Mouse (Mus musculus): ENCODE data around the gene Minpp1. TPM values are rescaled to one million over a fixed set of nuclear protein-coding genes. Genes with fewer than 3 reads are reported as not detected.

The Minpp1 gene
- polyA plus RNA-seq, 1 experiment, result 10.7 TPM

GRCm38 (mm10) chr19:32506081-32506480 lies 20.5 kb downstream of the Minpp1 start:
- Histone ChIP-seq H3K27ac (replicated peaks; ENCODE audit: low read depth, low read length) (no peak overlapping the region), H3K4me1 (ENCODE audit: control insufficient read depth, insufficient read depth, insufficient read length, low read length) (no peaks in the 10 kb centered on the region)

GRCm38 (mm10) chr19:32506514-32506913 lies 20.9 kb downstream of the Minpp1 start:
- Histone ChIP-seq H3K27ac (replicated peaks; ENCODE audit: low read depth, low read length) (no peak overlapping the region), H3K4me3 (ENCODE audit: insufficient read depth, low read depth, low read length) (no peak overlapping the region), H3K4me1 (ENCODE audit: control insufficient read depth, insufficient read depth, insufficient read length, low read length) (no peaks in the 10 kb centered on the region)

More at GRCm38 (mm10) chr19:32506081-32506480, 20.5 kb downstream of the Minpp1 start:
- no peak overlapping the region for H3K4me3 ChIP-seq (ENCODE audit: insufficient read depth, low read depth, low read length)

GRCm38 (mm10) chr19:32507100-32507499 lies 21.5 kb downstream of the Minpp1 start:
- Histone ChIP-seq H3K27ac (replicated peaks; ENCODE audit: low read depth, low read length) (no peak overlapping the region), H3K4me3 (ENCODE audit: insufficient read depth, low read depth, low read length) (no peak overlapping the region), H3K4me1 (ENCODE audit: control insufficient read depth, insufficient read depth, insufficient read length, low read length) (no peaks in the 10 kb centered on the region)

GRCm38 (mm10) chr19:32507526-32507925 lies 22.0 kb downstream of the Minpp1 start:
- H3K4me1 ChIP-seq (ENCODE audit: control insufficient read depth, insufficient read depth, insufficient read length, low read length), result no peaks in the 10 kb centered on the region
- H3K4me3 ChIP-seq (ENCODE audit: insufficient read depth, low read depth, low read length), result no peak overlapping the region
- H3K27ac ChIP-seq (replicated peaks; ENCODE audit: low read depth, low read length), result no peak overlapping the region

- Histone ChIP-seq H3K4me1 (ENCODE audit: control insufficient read depth, insufficient read depth, insufficient read length, low read length) (no peaks in the 10 kb centered on the region), H3K4me3 (ENCODE audit: insufficient read depth, low read depth, low read length) (no peak overlapping the region), H3K27ac (replicated peaks; ENCODE audit: low read depth, low read length) (no peak overlapping the region)
These were observed 24.7 kb downstream of the Minpp1 start for GRCm38 (mm10) chr19:32510267-32510666.

GRCm38 (mm10) chr19:32510962-32511361 lies 25.4 kb downstream of the Minpp1 start:
- H3K4me1 ChIP-seq (ENCODE audit: control insufficient read depth, insufficient read depth, insufficient read length, low read length), result no peaks in the 10 kb centered on the region
- no peak overlapping the region for H3K4me3 ChIP-seq (ENCODE audit: insufficient read depth, low read depth, low read length)
- no peak overlapping the region for H3K27ac ChIP-seq (replicated peaks; ENCODE audit: low read depth, low read length)

GRCm38 (mm10) chr19:32512518-32512917 lies 26.9 kb downstream of the Minpp1 start:
- H3K4me3 ChIP-seq (ENCODE audit: insufficient read depth, low read depth, low read length), result no peak overlapping the region
- no peak overlapping the region for H3K27ac ChIP-seq (replicated peaks; ENCODE audit: low read depth, low read length)
- no peaks in the 10 kb centered on the region for H3K4me1 ChIP-seq (ENCODE audit: control insufficient read depth, insufficient read depth, insufficient read length, low read length)

- no peak overlapping the region for H3K4me3 ChIP-seq (ENCODE audit: insufficient read depth, low read depth, low read length)
- H3K27ac ChIP-seq (replicated peaks; ENCODE audit: low read depth, low read length), result no peak overlapping the region
- no peaks in the 10 kb centered on the region for H3K4me1 ChIP-seq (ENCODE audit: control insufficient read depth, insufficient read depth, insufficient read length, low read length)
These were observed 31.0 kb downstream of the Minpp1 start for GRCm38 (mm10) chr19:32516575-32516974.

GRCm38 (mm10) chr19:32521446-32521845 lies 35.9 kb downstream of the Minpp1 start:
- Histone ChIP-seq H3K27ac (replicated peaks; ENCODE audit: low read depth, low read length) (no peak overlapping the region), H3K4me3 (ENCODE audit: insufficient read depth, low read depth, low read length) (no peak overlapping the region), H3K4me1 (ENCODE audit: control insufficient read depth, insufficient read depth, insufficient read length, low read length) (no peaks in the 10 kb centered on the region)

- no peak overlapping the region for H3K27ac ChIP-seq (replicated peaks; ENCODE audit: low read depth, low read length)
- no peaks in the 10 kb centered on the region for H3K4me1 ChIP-seq (ENCODE audit: control insufficient read depth, insufficient read depth, insufficient read length, low read length)
- no peak overlapping the region for H3K4me3 ChIP-seq (ENCODE audit: insufficient read depth, low read depth, low read length)
These were observed 36.7 kb downstream of the Minpp1 start for GRCm38 (mm10) chr19:32522247-32522646.

GRCm38 (mm10) chr19:32522753-32523307 lies 37.3 kb downstream of the Minpp1 start:
- no peak overlapping the region for H3K27ac ChIP-seq (replicated peaks; ENCODE audit: low read depth, low read length)
- no peak overlapping the region for H3K4me3 ChIP-seq (ENCODE audit: insufficient read depth, low read depth, low read length)
- no peaks in the 10 kb centered on the region for H3K4me1 ChIP-seq (ENCODE audit: control insufficient read depth, insufficient read depth, insufficient read length, low read length)

- no peak overlapping the region for H3K27ac ChIP-seq (replicated peaks; ENCODE audit: low read depth, low read length)
- no peak overlapping the region for H3K4me3 ChIP-seq (ENCODE audit: insufficient read depth, low read depth, low read length)
These were observed 38.4 kb downstream of the Minpp1 start for GRCm38 (mm10) chr19:32523769-32524515.

GRCm38 (mm10) chr19:32524516-32524860 lies 38.9 kb downstream of the Minpp1 start:
- no peaks in the 10 kb centered on the region for H3K4me1 ChIP-seq (ENCODE audit: control insufficient read depth, insufficient read depth, insufficient read length, low read length)
- no peak overlapping the region for H3K4me3 ChIP-seq (ENCODE audit: insufficient read depth, low read depth, low read length)
- H3K27ac ChIP-seq (replicated peaks; ENCODE audit: low read depth, low read length), result no peak overlapping the region

More at GRCm38 (mm10) chr19:32523769-32524515, 38.4 kb downstream of the Minpp1 start:
- H3K4me1 ChIP-seq (ENCODE audit: control insufficient read depth, insufficient read depth, insufficient read length, low read length), result no peaks in the 10 kb centered on the region

GRCm38 (mm10) chr19:32527139-32527538 lies 41.6 kb downstream of the Minpp1 start:
- Histone ChIP-seq H3K4me3 (ENCODE audit: insufficient read depth, low read depth, low read length) (no peak overlapping the region), H3K4me1 (ENCODE audit: control insufficient read depth, insufficient read depth, insufficient read length, low read length) (no peaks in the 10 kb centered on the region), H3K27ac (replicated peaks; ENCODE audit: low read depth, low read length) (no peak overlapping the region)

- Histone ChIP-seq H3K27ac (replicated peaks; ENCODE audit: low read depth, low read length) (no peak overlapping the region), H3K4me3 (ENCODE audit: insufficient read depth, low read depth, low read length) (no peak overlapping the region), H3K4me1 (ENCODE audit: control insufficient read depth, insufficient read depth, insufficient read length, low read length) (no peaks in the 10 kb centered on the region)
These were observed 43.2 kb downstream of the Minpp1 start for GRCm38 (mm10) chr19:32528723-32529122.
